Mouse (Mus musculus): Measurements from ENCODE around the gene Cchcr1.
A peak's percentile ranks its signal among the peaks of the same experiment; 100 is the strongest.

Cchcr1 gene

GRCm38 (mm10) chr17:35514756-35515155 lies 2.1 kb upstream of the Cchcr1 start:
- no peak for DNase-seq (ENCODE audit: low read depth, low spot score)

GRCm38 (mm10) chr17:35515911-35516640 lies 824 bp upstream of the Cchcr1 start:
- peak; percentile 45 for DNase-seq (ENCODE audit: low read depth, low spot score)

- no peak for DNase-seq (ENCODE audit: low read depth, low spot score)
These were observed 626 bp downstream of the Cchcr1 start for GRCm38 (mm10) chr17:35517526-35517925.

GRCm38 (mm10) chr17:35524354-35524753 lies 7.5 kb downstream of the Cchcr1 start:
- no peak for DNase-seq (ENCODE audit: low read depth, low spot score)

- DNase-seq (ENCODE audit: low read depth, low spot score): no peak
These were observed 9.7 kb downstream of the Cchcr1 start for GRCm38 (mm10) chr17:35526644-35527043.

- no peak for DNase-seq (ENCODE audit: low read depth, low spot score)
These were observed 15.5 kb downstream of the Cchcr1 start for GRCm38 (mm10) chr17:35532360-35532759.

GRCm38 (mm10) chr17:35532901-35533300 lies 16.0 kb downstream of the Cchcr1 start, which contains the start of gene Psors1c2:
Psors1c2 (plus strand) TSS chr17:35533201.
- DNase-seq (ENCODE audit: low read depth, low spot score): no peak

GRCm38 (mm10) chr17:35534343-35534742 lies 17.4 kb downstream of the Cchcr1 start:
- DNase-seq (ENCODE audit: low read depth, low spot score): peak; percentile 86

GRCm38 (mm10) chr17:35537421-35537820 lies 20.5 kb downstream of the Cchcr1 start:
- peak; percentile 84 for DNase-seq (ENCODE audit: low read depth, low spot score)

GRCm38 (mm10) chr17:35538476-35538875 lies 21.6 kb downstream of the Cchcr1 start:
- DNase-seq (ENCODE audit: low read depth, low spot score): no peak

GRCm38 (mm10) chr17:35539540-35539939 lies 22.6 kb downstream of the Cchcr1 start:
- DNase-seq (ENCODE audit: low read depth, low spot score): no peak

GRCm38 (mm10) chr17:35542761-35543411 lies 26.0 kb downstream of the Cchcr1 start:
- peak; percentile 67 for DNase-seq (ENCODE audit: low read depth, low spot score)

- peak; percentile 48 for DNase-seq (ENCODE audit: low read depth, low spot score)
These were observed 26.5 kb downstream of the Cchcr1 start for GRCm38 (mm10) chr17:35543412-35543861.

GRCm38 (mm10) chr17:35544001-35544400 lies 27.1 kb downstream of the Cchcr1 start:
- no peak for DNase-seq (ENCODE audit: low read depth, low spot score)

- DNase-seq (ENCODE audit: low read depth, low spot score): peak; percentile 43
These were observed 27.8 kb downstream of the Cchcr1 start for GRCm38 (mm10) chr17:35544680-35545079.

GRCm38 (mm10) chr17:35547465-35547864 lies 30.6 kb downstream of the Cchcr1 start:
- DNase-seq (ENCODE audit: low read depth, low spot score): no peak

- DNase-seq (ENCODE audit: low read depth, low spot score): no peak
These were observed 31.7 kb downstream of the Cchcr1 start for GRCm38 (mm10) chr17:35548636-35549035.

GRCm38 (mm10) chr17:35549437-35550142 lies 32.7 kb downstream of the Cchcr1 start:
- DNase-seq (ENCODE audit: low read depth, low spot score): peak; percentile 92

GRCm38 (mm10) chr17:35550143-35550494 lies 33.2 kb downstream of the Cchcr1 start:
- no peak for DNase-seq (ENCODE audit: low read depth, low spot score)

- DNase-seq (ENCODE audit: low read depth, low spot score): no peak
These were observed 34.0 kb downstream of the Cchcr1 start for GRCm38 (mm10) chr17:35550871-35551270.

- no peak for DNase-seq (ENCODE audit: low read depth, low spot score)
These were observed 35.0 kb downstream of the Cchcr1 start, which contains the start of gene Cdsn for GRCm38 (mm10) chr17:35551881-35552414. Cdsn (plus strand) TSS chr17:35552128.

GRCm38 (mm10) chr17:35554321-35554720 lies 37.4 kb downstream of the Cchcr1 start:
- DNase-seq (ENCODE audit: low read depth, low spot score): no peak
